Mouse (Mus musculus) liver, embryonic 14.5 days (tissue): ENCODE measurements at regions not wholly inside any gene's neighbourhood (a gene's known extent, or its start where the extent isn't known, plus 50 kb on each side); places are given as distances from the start of the nearest gene placed in this dataset.

ENCODE experiments used
- CTCF ChIP-seq: IDR thresholded peaks from 2 replicates; pipeline ENCODE4 v1.5.1; 2016; ENCODE audit warnings: antibody characterized with exemption, low read depth, control low read depth
- EP300 ChIP-seq: IDR thresholded peaks from 2 replicates; pipeline ENCODE4 v1.6.1; 2016; ENCODE audit warnings: antibody characterized with exemption, low read depth

DNA sequence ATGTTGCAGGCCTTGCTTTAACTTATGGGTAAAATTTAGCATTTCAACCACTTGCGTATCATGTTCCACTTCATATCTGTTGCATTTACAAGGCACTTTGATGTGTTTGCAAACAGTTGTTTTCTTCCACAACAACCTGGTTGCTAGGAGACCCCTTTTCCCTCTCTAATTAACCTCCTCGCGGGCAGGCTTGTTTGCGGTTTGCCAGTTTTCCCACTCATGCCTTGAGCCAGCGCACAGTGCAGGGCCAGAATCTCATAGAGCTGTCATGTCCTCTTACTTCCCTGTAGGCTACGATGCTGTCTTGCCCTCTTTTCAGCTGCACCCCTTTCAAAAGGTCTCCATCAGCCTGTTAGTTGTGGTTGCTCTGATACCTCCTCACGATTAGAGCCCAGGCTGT lies 199.3 kb downstream of the Tgfb2 start:
- no peak for TF ChIP-seq CTCF
- TF ChIP-seq EP300: no peak
